ENCODE assay signal across 17 mouse cellular contexts in genomic region chr6:124511936-124512335, GRCm38 (mm10). TPM values are rescaled to one million over a fixed set of nuclear protein-coding genes. Genes with fewer than 3 reads are reported as not detected.
A peak's percentile ranks its signal among the peaks of the same experiment; 100 is the strongest.
DNase-seq lines count a peak whose midpoint lies in the region; ATAC-seq and TF ChIP-seq lines count a peak whose summit lies in the region.
"Had no signal": no experiment of that assay in that cellular context is flagged by ENCODE, and none has a peak within 500 bp of the region (broad histone marks: within the 10 kb centered on the region; RNA-seq: fewer than 3 reads in every experiment).

No protein-coding gene starts in this region.

- peak; percentile 37; the same call in 1 of the 2 replicates for ATAC-seq in intestine, embryonic 15.5 days
- no peak for ATAC-seq in liver, postnatal 0 days
- ATAC-seq in midbrain, embryonic 15.5 days (replicated peaks) = no peak
- ATAC-seq: forebrain, embryonic 15.5 days; hindbrain, postnatal 0 days had no signal

- peaks cover 6% of the 10 kb centered on the region; the same call in 1 of the 2 replicates for H3K36me3 ChIP-seq in liver, adult 2 months (ENCODE audit: control insufficient read depth, insufficient read depth, low read length)
- H3K36me3 ChIP-seq in intestine, embryonic 15.5 days = no peaks in the 10 kb centered on the region
- H3K36me3 ChIP-seq in liver, postnatal 0 days (replicated peaks; ENCODE audit: insufficient read depth, low read length) = no peaks in the 10 kb centered on the region
- H3K36me3 ChIP-seq in midbrain, embryonic 15.5 days (replicated peaks) = no peaks in the 10 kb centered on the region
- H3K36me3 ChIP-seq: embryonic facial prominence, embryonic 15.5 days; forebrain, embryonic 10.5 days; forebrain, embryonic 15.5 days; G1E; heart, embryonic 15.5 days; hindbrain, embryonic 13.5 days had no signal

- TF ChIP-seq CTCF in liver, adult 2 months (IDR thresholded peaks at IDR 0.05; ENCODE audit: low read depth, low read length) = no peak
- no peak for TF ChIP-seq CTCF in liver, postnatal 0 days (IDR thresholded peaks at IDR 0.05; ENCODE audit: low read depth)

- peaks cover 21% of the 10 kb centered on the region for H3K4me1 ChIP-seq in liver, adult 2 months (ENCODE audit: control insufficient read depth, insufficient read depth, low read length)
- peaks cover 2% of the 10 kb centered on the region; the same call in 1 of the 2 replicates for H3K4me1 ChIP-seq in intestine, embryonic 15.5 days (replicated peaks)
- peaks cover 9% of the 10 kb centered on the region; the same call in 1 of the 2 replicates for H3K4me1 ChIP-seq in liver, postnatal 0 days (ENCODE audit: insufficient read depth)
- H3K4me1 ChIP-seq in midbrain, embryonic 15.5 days = no peaks in the 10 kb centered on the region
- H3K4me1 ChIP-seq: embryonic facial prominence, embryonic 15.5 days; forebrain, embryonic 10.5 days; forebrain, embryonic 15.5 days; heart, embryonic 15.5 days; hindbrain, embryonic 13.5 days had no signal

- peak overlapping the region; percentile 32; the same call in 1 of the 2 replicates for H3K4me3 ChIP-seq in liver, adult 2 months (ENCODE audit: insufficient read depth, low read depth, low read length)
- H3K4me3 ChIP-seq in intestine, embryonic 15.5 days (replicated peaks) = no peak overlapping the region
- H3K4me3 ChIP-seq in liver, postnatal 0 days (ENCODE audit: low read depth, low read length) = no peak overlapping the region
- no peak overlapping the region for H3K4me3 ChIP-seq in midbrain, embryonic 15.5 days
- H3K4me3 ChIP-seq: erythroblast, embryonic 14.5 days; forebrain, embryonic 10.5 days; forebrain, embryonic 15.5 days; hindbrain, embryonic 13.5 days had no signal

- peak overlapping the region; percentile 96 for H3K27ac ChIP-seq in liver, adult 2 months (replicated peaks; ENCODE audit: insufficient read depth, low read depth, low read length)
- no peak overlapping the region for H3K27ac ChIP-seq in intestine, embryonic 15.5 days
- H3K27ac ChIP-seq in liver, postnatal 0 days (ENCODE audit: low read depth) = no peak overlapping the region
- H3K27ac ChIP-seq in midbrain, embryonic 15.5 days = no peak overlapping the region
- H3K27ac ChIP-seq: embryonic facial prominence, embryonic 15.5 days; forebrain, embryonic 10.5 days; forebrain, embryonic 15.5 days; heart, embryonic 15.5 days; hindbrain, embryonic 13.5 days; hindbrain, postnatal 0 days had no signal

- H3K4me2 ChIP-seq in intestine, embryonic 15.5 days (replicated peaks) = no peak overlapping the region
- peak overlapping the region; percentile 64 for H3K4me2 ChIP-seq in liver, postnatal 0 days (ENCODE audit: low read depth, low read length)
- no peak overlapping the region for H3K4me2 ChIP-seq in midbrain, embryonic 15.5 days
- H3K4me2 ChIP-seq: forebrain, embryonic 15.5 days had no signal

- WGBS in liver, adult 2 months = 30% methylated on average over 6 of the region's 6 CpGs
- 63% methylated on average over 6 of the region's 6 CpGs for WGBS in intestine, embryonic 15.5 days
- WGBS in liver, postnatal 0 days (ENCODE audit: insufficient replicate concordance) = 54% methylated on average over 6 of the region's 6 CpGs
- WGBS in midbrain, embryonic 15.5 days = 66% methylated on average over 6 of the region's 6 CpGs

- TF ChIP-seq EP300 in liver, postnatal 0 days (IDR thresholded peaks at IDR 0.05; ENCODE audit: low read depth) = no peak

- H3K9ac ChIP-seq in liver, adult 2 months (ENCODE audit: low read depth, low read length) = peak overlapping the region; percentile 66
- no peak overlapping the region for H3K9ac ChIP-seq in intestine, embryonic 15.5 days
- H3K9ac ChIP-seq in liver, postnatal 0 days (replicated peaks) = no peak overlapping the region
- H3K9ac ChIP-seq in midbrain, embryonic 15.5 days = no peak overlapping the region
- H3K9ac ChIP-seq: embryonic facial prominence, embryonic 15.5 days; forebrain, embryonic 15.5 days; heart, embryonic 15.5 days; hindbrain, embryonic 13.5 days had no signal

- H3K27me3 ChIP-seq in liver, adult 2 months (ENCODE audit: control insufficient read depth, insufficient read depth, low read length) = no peaks in the 10 kb centered on the region
- H3K27me3 ChIP-seq in intestine, embryonic 15.5 days (replicated peaks) = no peaks in the 10 kb centered on the region
- no peaks in the 10 kb centered on the region for H3K27me3 ChIP-seq in liver, postnatal 0 days (ENCODE audit: insufficient read depth, low read length)
- H3K27me3 ChIP-seq in midbrain, embryonic 15.5 days (replicated peaks) = no peaks in the 10 kb centered on the region
- H3K27me3 ChIP-seq: embryonic facial prominence, embryonic 15.5 days; forebrain, embryonic 15.5 days; heart, embryonic 15.5 days; hindbrain, embryonic 13.5 days had no signal

- DNase-seq in liver, adult 2 months (ENCODE audit: extremely low read depth, low read depth, low spot score) = peak; percentile 71
- no peak for DNase-seq in liver
- DNase-seq in liver, postnatal 0 days = no peak
- no peak for DNase-seq in gastrocnemius, postnatal 25 days

- TF ChIP-seq POLR2A in liver, adult 2 months (IDR thresholded peaks at IDR 0.05; ENCODE audit: extremely low read depth, insufficient read depth, low read length) = no peak

- H3K79me2 ChIP-seq in liver, adult 2 months (ENCODE audit: control insufficient read depth, insufficient read depth, low read length) = peaks cover 4% of the 10 kb centered on the region; the same call in 1 of the 2 replicates

- no peaks in the 10 kb centered on the region for H3K9me3 ChIP-seq in intestine, embryonic 15.5 days
- H3K9me3 ChIP-seq in liver, postnatal 0 days (ENCODE audit: low read length) = no peaks in the 10 kb centered on the region
- no peaks in the 10 kb centered on the region for H3K9me3 ChIP-seq in midbrain, embryonic 15.5 days
- H3K9me3 ChIP-seq: embryonic facial prominence, embryonic 15.5 days; forebrain, embryonic 10.5 days; forebrain, embryonic 15.5 days; G1E; heart, embryonic 15.5 days; hindbrain, embryonic 13.5 days had no signal

RNA-seq across cellular contexts. Expression of gene C1ra, which starts 0.3 kb away (rescaled TPM):
- total RNA-seq in liver, adult 2 months (2014; rRNA removed) = 165 and 177 TPM in 2 replicates
- polyA plus RNA-seq in liver, adult 2 months (2012; rRNA removed) = 92.5 and 119 TPM in 2 replicates
- 3.6 and 4.0 TPM in 2 replicates for polyA plus RNA-seq in intestine, embryonic 15.5 days (2015; fragmentation: Nextera tagmentation; extraction: Ambion mirVana)
- 63.0 and 65.0 TPM in 2 replicates for polyA plus RNA-seq in liver, postnatal 0 days (2015; fragmentation: Nextera tagmentation; extraction: Ambion mirVana)
- 0.27 and 0.28 TPM in 2 replicates for polyA plus RNA-seq in midbrain, embryonic 15.5 days (2015; fragmentation: Nextera tagmentation; extraction: Ambion mirVana)
- 10 to 100 TPM in 1 of 2 experiments, 1 to 10 TPM in 1; 7.8 to 11.7 TPM for total RNA-seq in gastrocnemius, postnatal 25 days (2021)
- polyA plus RNA-seq: G1E had no signal

RNA-seq across cellular contexts. Expression of gene C1rl, which starts 19.0 kb away (rescaled TPM):
- 53.6 and 59.5 TPM in 2 replicates for total RNA-seq in liver, adult 2 months (2014; rRNA removed)
- 67.3 and 73.0 TPM in 2 replicates for polyA plus RNA-seq in liver, adult 2 months (2012; rRNA removed)
- 2.3 and 2.5 TPM in 2 replicates for polyA plus RNA-seq in intestine, embryonic 15.5 days (2015; fragmentation: Nextera tagmentation; extraction: Ambion mirVana)
- 31.1 and 36.2 TPM in 2 replicates for polyA plus RNA-seq in liver, postnatal 0 days (2015; fragmentation: Nextera tagmentation; extraction: Ambion mirVana)
- 0.23 and 0.30 TPM in 2 replicates for polyA plus RNA-seq in midbrain, embryonic 15.5 days (2015; fragmentation: Nextera tagmentation; extraction: Ambion mirVana)
- total RNA-seq in gastrocnemius, postnatal 25 days (2021) = 1 to 10 TPM in 1 of 2 experiments, under 1 TPM in 1; 0.41 to 1.1 TPM
- polyA plus RNA-seq: erythroblast, embryonic 14.5 days had no signal

RNA-seq across cellular contexts. Expression of gene C1s1, which starts 30.2 kb away (rescaled TPM):
- 384 and 554 TPM in 2 replicates for total RNA-seq in liver, adult 2 months (2014; rRNA removed)
- 174 and 206 TPM in 2 replicates for polyA plus RNA-seq in liver, adult 2 months (2012; rRNA removed)
- 5.4 and 5.8 TPM in 2 replicates for polyA plus RNA-seq in intestine, embryonic 15.5 days (2015; fragmentation: Nextera tagmentation; extraction: Ambion mirVana)
- polyA plus RNA-seq in liver, postnatal 0 days (2015; fragmentation: Nextera tagmentation; extraction: Ambion mirVana) = 118 and 130 TPM in 2 replicates
- polyA plus RNA-seq in midbrain, embryonic 15.5 days (2015; fragmentation: Nextera tagmentation; extraction: Ambion mirVana) = 0.92 and 1.1 TPM in 2 replicates
- total RNA-seq in gastrocnemius, postnatal 25 days (2021) = 10 to 100 TPM; 16.5 to 20.8 TPM
- total RNA-seq: hematopoietic stem cell, adult 5-6 weeks had no signal
- polyA plus RNA-seq: erythroblast, embryonic 14.5 days; G1E had no signal

RNA-seq across cellular contexts. Expression of gene Clstn3, which starts 47.3 kb away (rescaled TPM):
- 1.6 and 2.7 TPM in 2 replicates for total RNA-seq in liver, adult 2 months (2014; rRNA removed)
- 4.1 and 4.4 TPM in 2 replicates for polyA plus RNA-seq in liver, adult 2 months (2012; rRNA removed)
- 4.7 and 5.4 TPM in 2 replicates for polyA plus RNA-seq in intestine, embryonic 15.5 days (2015; fragmentation: Nextera tagmentation; extraction: Ambion mirVana)
- polyA plus RNA-seq in liver, postnatal 0 days (2015; fragmentation: Nextera tagmentation; extraction: Ambion mirVana) = 1.8 TPM in 2 replicates
- polyA plus RNA-seq in midbrain, embryonic 15.5 days (2015; fragmentation: Nextera tagmentation; extraction: Ambion mirVana) = 146 and 153 TPM in 2 replicates
- under 1 TPM; 0.59 to 0.61 TPM for total RNA-seq in gastrocnemius, postnatal 25 days (2021)

RNA-seq across cellular contexts. Expression of gene C1rb, which starts 58.2 kb away (rescaled TPM):
- under 0.01 TPM in 1 of 2 replicates, not detected in the other for total RNA-seq in liver, adult 2 months (2014; rRNA removed)
- 0.12 TPM in 1 of 2 replicates, not detected in the other for polyA plus RNA-seq in liver, adult 2 months (2012; rRNA removed)
- polyA plus RNA-seq in intestine, embryonic 15.5 days (2015; fragmentation: Nextera tagmentation; extraction: Ambion mirVana) = not detected in 2 replicates
- not detected in 2 replicates for polyA plus RNA-seq in liver, postnatal 0 days (2015; fragmentation: Nextera tagmentation; extraction: Ambion mirVana)
- not detected in 2 replicates for polyA plus RNA-seq in midbrain, embryonic 15.5 days (2015; fragmentation: Nextera tagmentation; extraction: Ambion mirVana)
- 1 to 10 TPM in 1 of 2 experiments, under 1 TPM in 1; 0.72 to 1.3 TPM for total RNA-seq in gastrocnemius, postnatal 25 days (2021)
- total RNA-seq: hematopoietic stem cell, adult 5-6 weeks; hindbrain, postnatal 0 days had no signal
- polyA plus RNA-seq: embryonic facial prominence, embryonic 15.5 days; erythroblast, embryonic 14.5 days; forebrain, embryonic 10.5 days; G1E; heart, adult 2 months; heart, embryonic 11.5 days; heart, embryonic 15.5 days; hindbrain, embryonic 13.5 days; hindbrain, postnatal 0 days had no signal

Comparison
In these comparisons a context has a peak if more than half of its experiments do, and no peak if none do; other contexts are left out.
1. RNA of gene C1ra, which starts 0.3 kb away (polyA plus RNA-seq): 92.5 to 119 TPM in liver, adult 2 months and 63.0 to 65.0 TPM in liver, postnatal 0 days; 3.6 to 4.0 TPM in intestine, embryonic 15.5 days and 0.27 to 0.28 TPM in midbrain, embryonic 15.5 days; every median in the first group is over 10 times any median in the second.
2. RNA of gene C1s1, which starts 30.2 kb away (polyA plus RNA-seq): 174 to 206 TPM in liver, adult 2 months and 118 to 130 TPM in liver, postnatal 0 days; 5.4 to 5.8 TPM in intestine, embryonic 15.5 days and 0.92 to 1.1 TPM in midbrain, embryonic 15.5 days; every median in the first group is over 10 times any median in the second.